Mouse (Mus musculus) liver, postnatal 0 days (tissue): ENCODE measurements around the gene Pank4.

Experiments used
- CTCF ChIP-seq: sonication (generic); IDR thresholded peaks from 2 replicates; pipeline ENCODE4 v1.5.1; 2016; ENCODE audit warnings: antibody characterized with exemption, low read depth
- EP300 ChIP-seq: IDR thresholded peaks from 2 replicates; pipeline ENCODE4 v1.6.1; 2016; ENCODE audit warnings: antibody characterized with exemption, low read depth, mild to moderate bottlenecking

- TF ChIP-seq CTCF (no peak), EP300 (no peak)
These were observed 55.5 kb downstream of the Pank4 start for GRCm38 (mm10) chr4:155019336-155019847.
